Mouse (Mus musculus) layer of hippocampus, adult 2 months (tissue): ENCODE results near the gene Mpg. TPM values are rescaled to one million over a fixed set of nuclear protein-coding genes. Genes with fewer than 3 reads are reported as not detected.
"Not testable (repeated sequence)": the region's sequence is repeated elsewhere in the genome, so short reads cannot be mapped to it uniquely, and the experiment has no call there.

Source experiments
- DNase-seq, 2 experiments: peaks; one replicate each; pipeline ENCODE4 v3.0.0; 2022; ENCODE audit warnings: low spot score in 2 of 2
- H3K27ac ChIP-seq: fragments of 200-600 bp; 2 replicates; pipeline ENCODE4 v1.8.1; 2022
- H3K4me3 ChIP-seq: fragments of 200-600 bp; 2 replicates; pipeline ENCODE4 v1.8.1; 2022; ENCODE audit warnings: mild to moderate bottlenecking
- CTCF ChIP-seq: fragments of 200-600 bp; conservative IDR thresholded peaks from 2 replicates; pipeline ENCODE4 v1.8.1; 2022; ENCODE audit warnings: antibody characterized with exemption, mild to moderate bottlenecking, moderate library complexity
- total RNA-seq, 2 experiments: library from RNA; stranded (reverse); gene quantifications; 2 replicates each; pipeline ENCODE4 v1.2.3; 2021

The Mpg gene
- total RNA-seq, 2 experiments from 2014 or later: 15.6 to 20.5 TPM

DNA sequence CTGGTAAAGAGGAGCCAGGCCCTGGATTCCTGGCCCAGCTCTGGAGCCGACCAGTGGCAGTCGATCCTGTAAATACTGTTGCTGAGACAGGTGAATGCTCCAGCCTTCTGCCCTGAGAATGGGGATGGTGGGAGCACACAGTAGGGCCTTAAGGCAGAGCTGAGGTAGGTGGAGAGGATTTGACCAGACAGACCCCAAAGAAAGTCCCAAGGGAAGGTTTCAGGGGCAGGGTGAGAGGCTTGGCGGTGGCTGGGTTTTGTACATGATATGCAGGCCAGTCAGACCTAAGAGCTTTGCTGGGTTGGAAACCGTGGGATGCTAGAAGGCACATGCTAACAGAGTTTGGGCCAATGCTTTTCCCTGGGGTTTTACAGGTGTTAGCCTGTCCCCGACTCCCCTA lies 31.7 kb upstream of the Mpg start:
- no peak for DNase-seq
- Histone ChIP-seq H3K4me3 (no peak overlapping the region), H3K27ac (no peak overlapping the region)
- no peak for TF ChIP-seq CTCF

DNA sequence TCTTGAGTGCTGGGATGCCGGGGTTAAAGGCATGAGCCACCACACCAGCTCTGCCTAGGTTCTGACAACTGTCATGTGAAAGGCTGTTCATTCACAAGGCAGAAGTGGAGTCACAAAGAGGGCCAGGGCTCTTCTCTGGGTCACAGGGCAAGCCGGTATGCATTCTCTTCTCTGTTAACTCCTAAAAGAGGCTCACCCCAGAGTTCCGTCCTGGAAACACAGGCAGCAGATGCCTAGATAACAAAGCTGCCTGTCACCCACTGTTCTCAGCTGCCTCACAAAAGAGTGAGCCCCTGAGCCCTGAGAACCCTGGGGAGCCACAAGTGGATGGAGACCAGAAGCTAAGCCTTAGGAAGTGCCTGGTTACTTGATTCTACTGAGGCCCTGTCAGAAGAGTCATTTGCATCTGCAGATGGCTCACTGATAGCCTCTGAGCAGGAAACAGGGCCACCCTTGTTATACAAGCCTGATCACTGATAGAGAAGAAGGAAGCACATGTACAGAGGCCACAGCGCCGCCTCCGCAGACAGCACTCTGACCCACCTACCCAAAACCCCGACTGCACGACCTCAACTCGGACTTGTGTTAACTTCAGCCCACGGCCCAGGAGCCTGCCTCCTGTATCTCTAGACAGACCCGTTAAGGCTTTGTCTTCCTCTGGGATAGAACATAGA lies 30.3 kb upstream of the Mpg start:
- DNase-seq: no peak
- no peak overlapping the region for H3K4me3 ChIP-seq
- H3K27ac ChIP-seq: no peak overlapping the region
- TF ChIP-seq CTCF: no peak

DNA sequence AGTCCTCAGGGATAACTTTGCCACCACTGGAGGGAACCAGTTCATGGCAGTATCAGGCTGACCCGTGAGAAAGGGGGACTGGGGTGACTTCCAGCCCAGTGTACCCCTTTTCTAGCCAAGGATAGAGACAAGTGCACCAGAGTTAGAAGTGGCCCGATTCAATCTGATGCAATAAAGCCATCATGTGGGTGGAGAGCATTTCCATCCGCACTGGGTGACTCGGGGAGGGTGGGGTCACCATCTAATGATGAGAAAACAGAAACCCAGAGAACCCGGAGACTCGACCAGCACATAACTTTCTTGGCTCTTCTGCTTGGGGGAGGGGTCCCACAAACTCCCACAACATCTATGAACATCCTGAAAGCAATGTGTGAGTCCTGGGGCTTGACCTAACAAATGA lies 29.6 kb upstream of the Mpg start:
- H3K4me3 ChIP-seq: no peak overlapping the region
- no peak overlapping the region for H3K27ac ChIP-seq
- no peak for DNase-seq
- no peak for TF ChIP-seq CTCF

DNA sequence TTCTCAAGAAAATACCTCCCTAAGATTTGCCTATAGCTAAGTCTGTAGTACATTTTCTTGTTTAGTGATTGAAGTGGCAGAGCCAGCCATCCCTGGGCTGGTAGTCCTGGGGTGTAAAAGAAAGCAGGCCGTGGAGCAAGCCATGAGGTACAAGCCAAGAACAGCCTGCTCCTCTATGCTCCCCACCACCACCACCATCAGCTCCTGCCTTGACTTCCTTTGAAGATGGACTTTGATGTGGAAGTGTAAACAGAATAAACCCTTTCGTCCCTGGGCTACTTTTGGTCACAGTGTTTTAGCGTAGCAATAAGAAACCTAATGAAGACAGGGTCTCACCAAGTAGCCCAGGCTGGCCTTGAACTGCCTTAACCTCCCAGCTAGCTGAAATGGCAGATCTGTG lies 28.5 kb upstream of the Mpg start:
- Histone ChIP-seq H3K27ac (no peak overlapping the region), H3K4me3 (no peak overlapping the region)
- no peak for TF ChIP-seq CTCF
- DNase-seq: no peak

DNA sequence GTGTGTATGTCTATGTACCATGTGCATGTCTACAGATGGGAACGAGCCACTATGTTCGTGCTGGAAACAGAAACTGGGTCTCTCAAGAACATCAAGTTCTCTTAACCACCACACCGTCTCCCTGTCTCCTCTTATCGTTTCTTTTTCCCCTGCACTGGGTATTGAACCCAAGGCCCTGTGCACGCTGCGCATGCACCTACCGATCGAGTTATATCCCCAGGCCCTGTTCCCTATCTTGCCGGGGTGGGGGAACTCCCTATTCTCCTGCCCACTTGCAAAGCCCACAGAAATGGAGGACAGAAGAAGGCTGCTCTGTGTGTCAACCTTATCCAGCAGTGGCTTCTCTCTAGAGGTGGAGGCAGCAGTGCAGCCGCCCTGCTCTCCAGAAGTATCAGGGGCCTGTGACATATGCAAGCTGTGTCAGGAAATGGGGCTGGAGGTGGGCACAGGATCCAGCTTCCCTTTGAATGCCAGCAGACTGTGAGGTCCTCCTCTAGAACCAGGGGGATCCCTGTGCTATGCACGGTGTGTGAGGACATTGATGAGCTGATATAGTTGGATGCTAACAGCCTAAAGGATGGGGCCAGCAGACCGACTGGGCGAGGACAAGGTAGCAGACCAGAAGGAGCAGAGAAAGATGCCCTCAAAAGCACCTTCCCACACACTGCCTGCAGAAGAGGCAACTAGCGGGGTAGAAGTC lies 27.9 kb upstream of the Mpg start:
- H3K27ac ChIP-seq: no peak overlapping the region
- H3K4me3 ChIP-seq: no peak overlapping the region
- no peak for TF ChIP-seq CTCF
- DNase-seq: no peak

DNA sequence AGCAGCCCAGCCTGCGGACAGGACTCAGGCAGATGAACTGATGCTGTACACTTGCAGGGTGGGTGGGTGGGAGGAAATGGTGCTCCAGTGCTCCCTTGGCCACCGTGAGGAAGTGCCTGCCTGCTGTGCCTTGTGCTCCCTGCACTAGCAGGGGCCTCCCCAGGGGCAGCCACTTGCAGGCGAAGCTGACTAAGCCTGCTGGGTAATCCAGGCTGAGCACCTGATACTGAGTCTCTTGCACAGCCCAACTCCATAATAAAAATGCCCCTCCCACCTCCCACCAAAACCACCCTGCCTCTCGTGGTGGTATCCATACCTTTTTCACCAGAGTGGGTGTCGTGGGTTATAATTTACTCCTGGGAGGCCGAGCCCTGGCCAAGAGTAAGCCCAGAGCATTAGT lies 27.1 kb upstream of the Mpg start:
- TF ChIP-seq CTCF: no peak
- Histone ChIP-seq H3K27ac (no peak overlapping the region), H3K4me3 (no peak overlapping the region)
- DNase-seq: no peak

DNA sequence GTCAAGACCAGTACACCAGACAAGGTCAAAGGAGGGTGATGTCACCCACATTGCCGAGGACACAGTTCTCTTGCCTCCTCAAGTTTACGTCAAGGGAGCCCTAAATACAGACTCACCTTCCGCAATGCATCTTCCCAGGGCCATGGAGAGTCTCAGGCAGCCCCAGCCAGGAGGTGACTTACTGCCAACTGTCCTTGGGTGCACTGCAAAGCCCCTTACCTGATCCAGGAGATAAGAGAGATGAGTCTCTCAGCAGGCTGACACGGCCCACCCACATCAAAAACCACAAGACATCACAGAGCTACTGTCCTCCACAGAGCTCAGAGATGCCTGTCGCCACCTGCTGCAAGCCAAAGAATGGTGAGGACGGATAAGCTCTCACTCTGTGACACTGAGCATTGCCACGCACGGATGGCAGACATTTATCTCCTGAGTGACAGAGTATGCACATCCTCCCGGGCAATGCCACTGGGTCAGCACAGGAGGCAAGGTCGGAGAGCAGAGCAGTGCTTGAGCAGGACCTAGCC lies 26.2 kb upstream of the Mpg start, which contains the start of gene Il9r:
Gene Il9r (minus strand): TSS at position 205 of the 527 bp plus-strand sequence.
- DNase-seq: no peak

DNA sequence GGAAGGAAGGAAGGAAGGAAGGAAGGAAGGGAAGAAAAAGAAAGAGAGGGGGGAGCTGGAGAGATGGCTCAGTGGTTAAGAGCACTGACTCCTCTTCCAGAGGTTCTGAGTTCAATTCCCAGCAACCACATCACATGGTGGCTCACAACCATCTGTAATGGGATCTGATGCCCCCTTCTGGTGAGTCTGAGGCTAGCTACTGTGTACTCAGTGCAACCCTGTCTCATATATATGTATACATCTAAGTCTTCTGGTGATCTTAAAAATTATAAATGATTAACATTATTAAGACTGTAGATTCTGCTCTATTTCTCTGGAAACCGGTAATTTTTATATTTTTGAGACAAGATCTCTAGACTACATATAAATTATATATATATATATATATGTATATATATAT lies 25.3 kb upstream of the Mpg start:
- peak; percentile 54 for TF ChIP-seq CTCF
- H3K27ac ChIP-seq, DNase-seq, H3K4me3 ChIP-seq: not testable (repeated sequence)

More for the DNA sequence above, 26.2 kb upstream of the Mpg start, which contains the start of gene Il9r:
- no peak for TF ChIP-seq CTCF
- H3K4me3 ChIP-seq: no peak within 1 kb of the TSS
- H3K27ac ChIP-seq: no peak within 1 kb of the TSS

DNA sequence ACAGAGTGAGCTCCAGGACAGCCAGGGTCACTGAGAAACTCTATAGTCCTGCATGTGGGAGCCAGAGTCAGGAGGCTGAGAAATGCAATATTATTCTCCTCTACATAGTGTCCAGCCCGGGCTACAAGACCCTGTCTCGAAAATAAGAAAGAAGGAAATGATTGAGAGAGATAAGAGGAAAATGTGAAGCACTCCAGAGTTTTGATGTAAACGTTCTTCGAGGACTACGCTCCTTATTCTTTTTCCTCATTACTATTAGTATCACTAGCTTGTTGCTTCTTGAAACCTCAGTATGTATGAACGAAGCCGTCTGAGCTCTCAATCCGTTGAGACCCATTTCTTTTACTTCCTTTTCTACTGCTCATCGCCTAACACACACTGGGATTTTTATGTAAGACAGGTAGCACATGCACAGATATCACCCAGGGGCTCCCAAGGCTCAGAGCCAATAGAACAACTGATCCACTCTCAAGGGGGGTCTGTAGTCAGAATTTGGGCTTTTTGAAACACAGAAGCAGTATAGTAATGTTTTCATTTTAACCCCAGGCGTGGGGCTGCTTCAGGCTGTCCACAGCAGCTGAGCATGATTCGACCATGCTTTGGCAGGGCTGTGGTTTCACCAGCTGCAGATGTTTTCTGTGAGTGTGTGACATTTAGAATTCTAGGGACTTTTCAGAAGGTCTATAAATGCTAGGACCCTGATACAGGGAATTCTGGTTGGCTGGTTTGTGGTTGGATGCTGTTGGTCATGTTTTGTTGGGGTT lies 24.2 kb upstream of the Mpg start:
- no peak overlapping the region for H3K4me3 ChIP-seq
- TF ChIP-seq CTCF: no peak
- DNase-seq: no peak
- H3K27ac ChIP-seq: no peak overlapping the region

DNA sequence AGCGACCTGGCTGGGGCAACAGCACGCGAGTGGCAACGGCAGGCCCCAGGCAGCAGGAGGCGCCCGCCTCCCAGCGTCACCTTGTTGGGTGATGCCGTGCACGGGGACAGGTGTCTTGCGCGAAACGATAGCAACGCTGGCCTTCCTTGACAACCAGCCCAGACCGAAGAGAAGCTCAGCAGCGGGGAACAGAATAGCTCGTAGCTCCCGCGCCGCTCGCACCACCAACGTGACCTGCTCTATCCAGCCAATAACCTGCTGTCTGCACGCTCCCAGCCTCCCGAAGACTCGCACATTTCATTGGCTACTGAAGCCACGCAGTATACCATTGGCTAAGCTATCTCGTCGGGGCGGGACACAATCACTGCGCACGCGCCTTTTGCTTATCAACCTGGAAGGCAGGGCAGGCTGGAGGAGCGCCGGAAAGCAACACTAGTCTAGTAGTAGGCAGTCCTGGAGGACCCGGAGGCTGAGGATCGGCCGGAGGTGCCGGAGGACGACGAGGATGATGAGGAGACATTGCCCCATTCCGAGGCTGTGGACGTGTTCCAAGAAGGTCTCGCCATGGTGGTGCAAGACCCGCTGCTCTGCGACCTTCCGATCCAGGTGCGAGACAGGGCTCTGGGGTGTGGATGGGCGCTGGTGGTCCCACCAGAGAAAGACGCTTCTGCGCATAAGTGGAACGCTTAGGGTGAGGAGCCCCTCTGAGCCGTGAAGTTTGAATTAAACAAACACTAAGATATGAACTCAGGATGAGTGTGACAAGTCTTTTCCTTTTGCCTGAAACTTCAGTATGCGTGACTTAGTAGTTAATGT lies 21.0 kb upstream of the Mpg start, which contains the start of gene Snrnp25:
Gene Snrnp25 (plus strand): TSS at position 358 of the 816 bp plus-strand sequence.
- Histone ChIP-seq H3K4me3 (peak within 1 kb of the TSS; percentile 78), H3K27ac (peak within 1 kb of the TSS; percentile 46)
- TF ChIP-seq CTCF: peak; percentile 62
- peak; percentile 92 to 97 for DNase-seq

DNA sequence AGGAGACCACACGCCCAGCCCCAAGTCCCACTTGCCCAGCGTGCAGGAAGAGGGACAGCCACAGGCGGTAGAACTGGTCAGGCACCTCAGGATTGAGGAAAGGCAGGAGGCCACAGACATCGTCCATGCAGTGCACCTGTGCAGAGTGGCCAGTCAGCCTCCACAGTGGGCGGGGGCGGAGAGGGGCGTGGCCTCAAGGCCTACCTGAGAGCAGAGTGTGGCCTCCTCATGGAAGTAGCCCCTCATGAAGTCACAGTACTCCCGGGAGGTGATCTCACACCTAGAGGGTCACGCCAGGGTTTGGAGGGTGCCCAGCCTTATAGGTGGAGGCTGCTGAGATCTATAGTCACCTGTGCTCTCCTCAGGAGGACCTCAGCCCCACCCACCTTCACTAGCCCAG lies 15.7 kb upstream of the Mpg start:
- H3K27ac ChIP-seq: no peak overlapping the region
- DNase-seq: no peak
- no peak for TF ChIP-seq CTCF
- H3K4me3 ChIP-seq: no peak overlapping the region
